ENCODE assay signal across 18 mouse cellular contexts in the genomic region with DNA sequence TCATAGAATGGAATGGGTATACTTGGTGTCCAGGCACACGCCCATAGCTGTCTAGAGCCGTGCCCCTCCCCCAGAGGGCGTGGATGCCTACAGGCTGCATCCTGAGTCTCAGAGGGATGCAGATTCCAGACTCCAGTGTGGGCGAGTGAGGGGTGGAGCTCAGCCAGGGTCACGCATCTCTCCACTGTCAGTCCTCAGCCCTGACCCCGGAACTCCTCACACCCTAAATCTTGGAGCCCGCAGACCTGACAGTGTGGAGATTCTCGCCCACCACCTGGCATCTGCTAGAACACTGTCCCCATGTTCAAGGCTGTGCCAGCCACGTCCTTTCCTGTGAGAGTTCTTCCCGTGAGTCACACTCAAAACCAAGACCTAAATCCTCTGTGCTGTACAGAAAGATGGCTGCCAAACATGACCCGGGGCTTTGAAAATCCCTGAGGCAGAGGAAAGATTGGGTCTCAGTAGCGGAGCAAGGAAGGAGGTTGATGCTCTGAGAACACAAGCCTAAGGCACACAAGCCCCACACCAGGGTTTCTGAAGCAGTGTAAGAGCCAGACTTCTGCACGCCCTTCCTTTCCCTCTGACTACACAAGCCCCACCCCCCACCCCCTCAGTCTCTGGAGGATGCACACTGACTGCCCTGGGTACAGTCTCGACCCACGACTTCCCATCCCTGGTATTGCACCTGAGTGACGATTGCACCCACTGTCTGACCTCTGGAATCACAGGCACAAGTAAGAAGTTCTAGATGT. TPM values are rescaled to one million over a fixed set of nuclear protein-coding genes. Genes with fewer than 3 reads are reported as not detected.
DNase-seq lines count a peak whose midpoint lies in the region; ATAC-seq and TF ChIP-seq lines count a peak whose summit lies in the region.
"Had no signal": no experiment of that assay in that cellular context is flagged by ENCODE, and none has a peak within 500 bp of the region (broad histone marks: within the 10 kb centered on the region; RNA-seq: fewer than 3 reads in every experiment).

No protein-coding gene starts in this region.

- ATAC-seq in forebrain, postnatal 0 days = no peak
- ATAC-seq in forebrain, embryonic 14.5 days = no peak
- no peak for ATAC-seq in midbrain, embryonic 16.5 days
- ATAC-seq in inflammation-experienced regulatory T-cells, adult 6 months = no peak
- ATAC-seq: intestine, postnatal 0 days had no signal

- peaks cover 52% of the 10 kb centered on the region for H3K4me1 ChIP-seq in forebrain, embryonic 10.5 days
- no peaks in the 10 kb centered on the region for H3K4me1 ChIP-seq in forebrain, postnatal 0 days (ENCODE audit: insufficient read depth)
- H3K4me1 ChIP-seq in forebrain, embryonic 14.5 days (ENCODE audit: control insufficient read depth, insufficient read depth, low read length) = peaks cover 8% of the 10 kb centered on the region
- H3K4me1 ChIP-seq in midbrain, embryonic 16.5 days (ENCODE audit: control insufficient read depth, insufficient read depth, low read length) = peaks cover 9% of the 10 kb centered on the region

- H3K9ac ChIP-seq in forebrain, postnatal 0 days = no peak overlapping the region
- H3K9ac ChIP-seq in forebrain, embryonic 14.5 days (ENCODE audit: low read length) = no peak overlapping the region
- no peak overlapping the region for H3K9ac ChIP-seq in midbrain, embryonic 16.5 days (ENCODE audit: low read depth, low read length)
- H3K9ac ChIP-seq: liver, embryonic 14.5 days had no signal

- no peak for TF ChIP-seq CTCF in forebrain, postnatal 0 days (IDR thresholded peaks at IDR 0.05; ENCODE audit: low read depth)

- no peaks in the 10 kb centered on the region for H3K9me3 ChIP-seq in forebrain, embryonic 10.5 days
- H3K9me3 ChIP-seq in forebrain, postnatal 0 days (ENCODE audit: low read length) = no peaks in the 10 kb centered on the region
- no peaks in the 10 kb centered on the region for H3K9me3 ChIP-seq in forebrain, embryonic 14.5 days (replicated peaks; ENCODE audit: control insufficient read depth, low read length)
- no peaks in the 10 kb centered on the region for H3K9me3 ChIP-seq in midbrain, embryonic 16.5 days (replicated peaks; ENCODE audit: control insufficient read depth, low read length, poor library complexity, severe bottlenecking)
- H3K9me3 ChIP-seq: limb, embryonic 10.5 days had no signal

- peak overlapping the region; percentile 30 for H3K4me3 ChIP-seq in forebrain, embryonic 10.5 days
- no peak overlapping the region for H3K4me3 ChIP-seq in forebrain, postnatal 0 days (ENCODE audit: low read depth, low read length)
- no peak overlapping the region for H3K4me3 ChIP-seq in forebrain, embryonic 14.5 days (ENCODE audit: low read depth, low read length)
- no peak overlapping the region for H3K4me3 ChIP-seq in midbrain, embryonic 16.5 days (ENCODE audit: low read depth, low read length)
- H3K4me3 ChIP-seq: limb, embryonic 10.5 days had no signal

- intact Hi-C loops in heart, postnatal 14 days (cut with DNase I) = no loop called here

- H3K4me2 ChIP-seq in forebrain, postnatal 0 days (ENCODE audit: low read depth) = no peak overlapping the region; the same call in 1 of the 2 replicates
- H3K4me2 ChIP-seq in forebrain, embryonic 14.5 days (ENCODE audit: low read length) = peak overlapping the region; percentile 14; the same call in 1 of the 2 replicates
- H3K4me2 ChIP-seq in midbrain, embryonic 16.5 days (ENCODE audit: low read length) = 0 out of 2 replicates have a peak overlapping the region, but pooled peaks have one; percentile 2

- DNase-seq in forebrain, embryonic 10.5 days (ENCODE audit: extremely low spot score, low spot score) = no peak
- DNase-seq in forebrain, postnatal 0 days = no peak
- peak; percentile 22 for DNase-seq in retina, postnatal 1 day
- no peak for DNase-seq in retina, embryonic 14.5 days (ENCODE audit: low spot score)
- no peak for DNase-seq in forebrain, embryonic 14.5 days (ENCODE audit: low spot score)
- DNase-seq in heart, postnatal 14 days = no peak
- DNase-seq: adrenal gland, adult 2 months; cerebellum, postnatal 14 days; heart, postnatal 36 days; kidney, postnatal 25 days; thymus, adult 18-20 months had no signal

- WGBS in forebrain, embryonic 10.5 days = 29% methylated on average over 16 of the region's 16 CpGs
- WGBS in forebrain, postnatal 0 days = 41% methylated on average over 16 of the region's 16 CpGs
- whole genome bisulfite sequencing in forebrain, embryonic 14.5 days = 27% methylated on average over 16 of the region's 16 CpGs
- WGBS in midbrain, embryonic 16.5 days = 32% methylated on average over 16 of the region's 16 CpGs

- peaks cover 89% of the 10 kb centered on the region for H3K27me3 ChIP-seq in forebrain, embryonic 10.5 days (ENCODE audit: poor library complexity, severe bottlenecking)
- peaks cover 13% of the 10 kb centered on the region for H3K27me3 ChIP-seq in forebrain, postnatal 0 days (ENCODE audit: insufficient read depth, low read length)
- H3K27me3 ChIP-seq in forebrain, embryonic 14.5 days (replicated peaks; ENCODE audit: control insufficient read depth, insufficient read depth, low read length) = peaks cover 12% of the 10 kb centered on the region
- H3K27me3 ChIP-seq in midbrain, embryonic 16.5 days (ENCODE audit: control insufficient read depth, insufficient read depth, low read depth, low read length) = peaks cover 36% of the 10 kb centered on the region

- no peak overlapping the region for H3K27ac ChIP-seq in forebrain, embryonic 10.5 days
- H3K27ac ChIP-seq in forebrain, postnatal 0 days (ENCODE audit: low read depth, low read length) = no peak overlapping the region
- no peak overlapping the region for H3K27ac ChIP-seq in forebrain, embryonic 14.5 days (ENCODE audit: low read depth, low read length)
- no peak overlapping the region for H3K27ac ChIP-seq in midbrain, embryonic 16.5 days (ENCODE audit: low read length)
- H3K27ac ChIP-seq: limb, embryonic 10.5 days; liver, embryonic 14.5 days had no signal

- no peaks in the 10 kb centered on the region for H3K36me3 ChIP-seq in forebrain, embryonic 10.5 days (replicated peaks)
- no peaks in the 10 kb centered on the region for H3K36me3 ChIP-seq in forebrain, postnatal 0 days (ENCODE audit: insufficient read depth)
- no peaks in the 10 kb centered on the region for H3K36me3 ChIP-seq in forebrain, embryonic 14.5 days (ENCODE audit: control insufficient read depth, insufficient read depth, low read length)
- H3K36me3 ChIP-seq in midbrain, embryonic 16.5 days (ENCODE audit: control insufficient read depth, insufficient read depth, low read length) = no peaks in the 10 kb centered on the region
- H3K36me3 ChIP-seq: limb, embryonic 10.5 days had no signal

RNA-seq across cellular contexts. Expression of a gene that starts 12.3 kb away (rescaled TPM):
- not detected in 2 replicates for polyA plus RNA-seq in forebrain, embryonic 10.5 days (2016; fragmentation: Nextera tagmentation; extraction: Ambion mirVana)
- not detected in 2 replicates for total RNA-seq in forebrain, postnatal 0 days (2014; rRNA removed)
- not detected in 2 replicates for polyA plus RNA-seq in forebrain, postnatal 0 days (2015; fragmentation: Nextera tagmentation; extraction: Ambion mirVana)
- polyA plus RNA-seq in forebrain, embryonic 14.5 days (2014; fragmentation: Nextera tagmentation; extraction: Ambion mirVana) = not detected in 2 replicates
- polyA plus RNA-seq in midbrain, embryonic 16.5 days (2015; fragmentation: Nextera tagmentation; extraction: Ambion mirVana) = not detected in 2 replicates
- total RNA-seq in heart, postnatal 14 days (2021) = not detected
- not detected for polyA plus RNA-seq in inflammation-experienced regulatory T-cells, adult 6 months (2017; shearing (Covaris generic))
- total RNA-seq: adrenal gland, adult 2 months; heart, adult 8-10 months; heart, postnatal 36 days had no signal
- polyA plus RNA-seq: adrenal gland, adult 2 months; embryonic facial prominence, embryonic 14.5 days; intestine, postnatal 0 days; limb, embryonic 10.5 days; liver, embryonic 14.5 days had no signal

RNA-seq across cellular contexts. Expression of a gene that starts 34.2 kb away (rescaled TPM):
- polyA plus RNA-seq in forebrain, embryonic 10.5 days (2016; fragmentation: Nextera tagmentation; extraction: Ambion mirVana) = 15.5 and 18.2 TPM in 2 replicates
- 42.0 and 48.7 TPM in 2 replicates for total RNA-seq in forebrain, postnatal 0 days (2014; rRNA removed)
- polyA plus RNA-seq in forebrain, postnatal 0 days (2015; fragmentation: Nextera tagmentation; extraction: Ambion mirVana) = 10.1 and 16.5 TPM in 2 replicates
- 6.7 and 8.9 TPM in 2 replicates for polyA plus RNA-seq in forebrain, embryonic 14.5 days (2014; fragmentation: Nextera tagmentation; extraction: Ambion mirVana)
- 27.5 and 29.4 TPM in 2 replicates for polyA plus RNA-seq in midbrain, embryonic 16.5 days (2015; fragmentation: Nextera tagmentation; extraction: Ambion mirVana)
- total RNA-seq in heart, postnatal 14 days (2021) = under 1 TPM; 0.60 to 0.63 TPM
- not detected for polyA plus RNA-seq in inflammation-experienced regulatory T-cells, adult 6 months (2017; shearing (Covaris generic))
